Mouse (Mus musculus) hematopoietic stem cell, adult 5-6 weeks (primary cell): ENCODE measurements around the gene Phex. TPM values are rescaled to one million over a fixed set of nuclear protein-coding genes. Genes with fewer than 3 reads are reported as not detected.

Experiments used
- ATAC-seq, 2 experiments: fragments of 125-278 bp in 1 of 2; replicated peaks in 1 of 2; 2 replicates each; pipeline ENCODE4 v1.8.0; 2016 to 2017; ENCODE audit warnings: inconsistent platforms in 2 of 2, mild to moderate bottlenecking in 2 of 2, moderate number of reproducible peaks in 2 of 2, low read depth in 1 of 2, moderate TSS enrichment in 1 of 2; ENCODE audit not compliant: low FRiP score in 2 of 2, poor library complexity in 2 of 2, severe bottlenecking in 2 of 2, insufficient read depth in 1 of 2, low TSS enrichment in 1 of 2
- total RNA-seq: library from RNA; stranded (forward); fragments of 172-1452, 232-1000 nt; gene quantifications from 2 replicates; pipeline ENCODE4 v1.2.3, GENCODE M21; 2017

The Phex gene
- total RNA-seq, 1 experiment from 2014 or later = 0.15 TPM

DNA sequence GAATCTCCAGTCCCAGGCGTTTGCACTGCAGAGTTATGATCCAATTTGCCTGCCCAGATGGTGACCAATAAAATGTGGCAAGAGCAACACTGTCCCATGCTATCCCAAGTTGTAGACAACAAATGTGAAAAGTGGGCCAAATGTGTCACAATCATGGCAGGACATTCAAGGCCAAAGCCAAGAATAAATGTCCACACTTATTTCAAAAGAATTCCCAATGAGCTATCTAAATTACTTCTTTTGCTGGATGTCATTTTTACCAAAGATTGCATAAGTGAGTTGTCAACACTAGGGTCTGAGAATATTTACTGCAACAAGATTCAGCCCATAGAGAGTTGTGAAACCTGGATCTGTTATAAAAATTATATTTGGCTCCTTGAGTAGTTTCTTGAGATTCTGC is 86.7 kb downstream of the Phex start:
- ATAC-seq = no peak

- no peak for ATAC-seq
Measured at GRCm38 (mm10) chrX:157327756-157328155, 87.4 kb downstream of the Phex start.

- no peak for ATAC-seq
Measured at GRCm38 (mm10) chrX:157324396-157324795, 90.7 kb downstream of the Phex start.

GRCm38 (mm10) chrX:157310331-157310730 is 104.8 kb downstream of the Phex start:
- no peak for ATAC-seq

DNA sequence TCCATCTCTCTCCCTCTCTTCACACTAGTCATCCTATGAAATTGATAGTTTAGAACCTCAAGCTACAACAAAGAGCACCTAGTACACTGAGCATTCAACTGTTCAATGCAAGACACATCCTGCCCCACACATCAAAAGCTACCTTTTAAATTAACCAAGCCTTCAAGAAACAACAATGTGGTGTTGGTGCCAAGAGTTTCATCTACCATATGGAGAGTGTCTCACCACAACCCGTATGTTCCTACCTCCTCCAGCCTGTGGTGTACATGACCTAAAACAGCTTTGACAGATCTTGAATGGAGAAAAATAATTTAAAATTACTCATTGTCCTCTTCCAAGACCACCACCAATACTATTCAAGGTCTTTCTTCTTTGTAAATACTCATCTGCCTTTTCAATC is 106.9 kb downstream of the Phex start:
- no peak for ATAC-seq

DNA sequence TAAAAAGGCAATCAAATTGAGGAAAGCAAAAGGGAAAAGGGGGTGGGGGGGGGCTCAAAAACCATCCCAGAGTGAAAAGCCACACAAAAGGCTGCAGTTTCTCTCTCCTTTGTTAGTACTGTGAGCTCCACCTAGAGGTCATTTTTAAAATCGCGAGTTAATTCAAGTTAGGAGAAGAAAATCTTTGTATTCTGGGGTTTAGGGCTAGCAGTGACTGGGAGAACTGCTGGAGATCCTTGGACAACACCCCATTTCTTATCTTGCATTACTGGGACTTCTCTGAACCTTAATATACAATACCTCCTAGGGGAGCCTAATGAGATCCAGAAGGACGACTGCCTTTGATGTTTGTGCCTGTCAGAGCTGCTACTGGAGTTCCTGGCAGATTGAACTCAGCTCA is 107.7 kb downstream of the Phex start:
- no peak for ATAC-seq

DNA sequence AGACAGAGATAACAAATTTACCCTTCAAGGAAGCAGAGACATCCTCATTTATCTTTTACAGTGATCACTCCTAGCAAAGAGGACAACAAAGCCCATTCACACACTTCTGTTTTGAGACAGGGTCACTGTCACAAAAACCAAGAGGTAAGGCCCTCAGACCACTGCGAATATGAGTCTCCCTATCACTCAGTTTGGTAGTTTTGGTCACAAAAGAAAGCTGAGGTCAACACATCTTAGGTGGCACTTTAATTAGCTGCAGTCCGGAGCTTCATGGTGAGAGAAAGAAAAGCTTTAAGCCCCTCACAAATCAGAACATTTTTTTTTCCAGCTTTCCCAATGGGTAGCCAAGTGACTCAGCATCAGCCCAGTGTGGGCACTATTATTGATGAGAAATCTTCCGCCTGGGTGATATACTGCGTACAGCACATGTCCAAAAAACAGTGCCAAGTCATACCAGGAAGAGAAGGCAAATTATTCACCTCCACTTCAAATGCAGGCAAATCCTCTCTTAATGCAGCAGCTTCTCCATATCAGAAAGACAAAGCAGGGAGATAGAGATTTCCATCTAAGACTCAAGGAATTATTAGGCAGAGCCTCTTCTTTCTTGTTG is 108.2 kb downstream of the Phex start:
- no peak for ATAC-seq

DNA sequence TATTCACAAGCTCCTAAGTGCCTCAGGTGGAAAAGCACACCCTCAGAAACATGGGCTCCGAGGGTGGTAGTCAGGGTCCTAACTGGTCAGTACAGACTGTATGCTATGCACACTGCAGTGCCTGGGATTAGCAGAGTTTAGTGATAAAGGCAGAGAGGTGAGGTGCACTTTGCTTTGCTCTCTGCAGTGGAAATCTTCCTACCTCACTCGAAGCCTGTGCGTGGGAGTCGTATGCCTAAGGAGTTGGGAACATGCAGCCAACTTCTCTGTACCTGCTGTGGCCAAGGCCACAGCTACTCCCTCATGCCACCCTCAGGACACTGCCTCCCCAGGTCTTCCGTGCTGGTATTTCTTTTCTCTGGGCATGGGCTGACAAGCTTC is 109.3 kb downstream of the Phex start:
- no peak for ATAC-seq

GRCm38 (mm10) chrX:157305193-157305851 is 109.8 kb downstream of the Phex start:
- no peak for ATAC-seq

DNA sequence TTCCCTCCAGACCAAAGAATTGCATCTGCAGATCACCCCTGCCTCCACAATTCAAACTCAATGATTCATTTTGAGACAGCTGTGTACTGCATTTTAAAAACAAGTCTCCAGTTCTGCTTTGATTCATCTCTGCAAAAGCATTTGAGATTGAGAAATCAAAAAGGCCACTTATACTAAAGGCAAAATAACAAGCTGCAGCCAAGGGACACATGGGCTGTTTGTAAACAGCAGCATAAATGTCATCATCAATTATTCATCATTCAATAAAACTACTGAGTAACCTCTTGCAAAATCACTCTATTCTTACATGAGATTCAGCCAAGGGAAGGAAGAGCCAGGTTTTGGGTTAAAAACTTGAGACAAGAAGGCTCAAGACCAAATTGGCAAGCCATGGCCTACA is 122.7 kb downstream of the Phex start:
- no peak for ATAC-seq

- ATAC-seq = no peak
Measured at GRCm38 (mm10) chrX:157276581-157276980, 138.5 kb downstream of the Phex start.

DNA sequence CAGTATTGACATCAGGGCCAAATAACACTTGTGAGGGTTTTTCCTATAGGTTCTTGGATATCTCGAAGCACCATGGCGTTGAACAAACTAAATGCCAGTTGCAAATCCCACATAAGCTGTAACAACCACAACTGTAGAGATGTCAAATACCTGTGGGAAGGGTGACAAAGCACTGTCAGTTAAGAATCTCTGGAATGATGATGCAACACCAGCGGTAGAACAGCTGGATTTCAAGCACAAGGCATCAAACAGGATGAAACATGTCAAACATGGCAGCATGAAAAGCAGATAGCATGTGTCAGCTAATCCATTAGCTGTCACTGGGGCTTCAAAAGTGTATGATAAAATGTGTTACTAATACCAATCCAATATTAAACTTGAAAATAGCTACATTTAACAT is 141.8 kb downstream of the Phex start:
- ATAC-seq = no peak

- no peak for ATAC-seq
Measured at GRCm38 (mm10) chrX:157271609-157272008, 143.5 kb downstream of the Phex start.

DNA sequence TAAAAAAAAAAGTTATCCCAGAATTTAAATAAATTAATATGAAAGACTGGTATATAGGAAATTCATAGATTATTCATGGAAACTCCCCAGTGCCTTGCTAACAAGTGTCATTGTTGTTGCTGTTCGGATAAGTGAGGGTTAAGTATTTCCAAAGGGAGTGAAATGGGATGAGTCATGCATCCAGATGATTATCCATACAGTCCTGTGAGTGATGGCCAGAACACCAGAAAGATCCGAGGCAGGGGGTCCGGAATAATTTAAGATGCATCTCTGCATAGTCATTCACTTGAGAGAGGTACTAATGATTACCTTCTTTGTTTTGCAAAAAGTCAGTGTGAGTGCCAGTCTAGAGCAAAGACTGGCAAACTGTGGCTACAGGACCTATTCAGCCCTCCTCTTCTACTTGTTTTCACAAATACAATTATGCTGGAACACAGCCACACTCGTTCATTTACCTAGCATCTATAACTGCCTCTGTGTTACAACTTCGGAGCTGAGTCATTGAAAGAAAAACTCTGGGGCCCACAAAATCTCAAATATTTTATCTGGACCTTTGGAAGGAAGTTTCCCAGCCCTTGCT is 145.3 kb downstream of the Phex start:
- no peak for ATAC-seq

- no peak for ATAC-seq
Measured at GRCm38 (mm10) chrX:157268141-157268540, 147.0 kb downstream of the Phex start.

DNA sequence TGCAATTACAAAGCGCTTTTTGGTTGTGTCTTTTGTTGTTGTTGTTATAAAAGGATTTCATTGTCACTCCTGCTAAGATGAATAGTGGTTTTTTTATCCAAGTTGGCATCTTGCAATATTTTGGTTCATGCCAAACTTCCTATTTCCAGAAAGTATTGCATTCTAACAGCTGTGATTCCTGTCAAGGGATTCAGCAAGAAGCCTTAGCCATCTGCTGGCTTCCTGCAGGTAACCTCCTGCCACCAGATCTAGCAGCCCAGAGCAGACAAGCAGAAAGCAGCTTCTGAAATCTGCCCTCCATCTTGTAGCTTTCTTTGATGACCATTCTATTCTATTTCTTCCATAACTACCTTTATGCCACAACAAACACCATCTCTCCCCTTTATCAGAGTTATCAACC is 212.4 kb downstream of the Phex start:
- ATAC-seq = no peak

DNA sequence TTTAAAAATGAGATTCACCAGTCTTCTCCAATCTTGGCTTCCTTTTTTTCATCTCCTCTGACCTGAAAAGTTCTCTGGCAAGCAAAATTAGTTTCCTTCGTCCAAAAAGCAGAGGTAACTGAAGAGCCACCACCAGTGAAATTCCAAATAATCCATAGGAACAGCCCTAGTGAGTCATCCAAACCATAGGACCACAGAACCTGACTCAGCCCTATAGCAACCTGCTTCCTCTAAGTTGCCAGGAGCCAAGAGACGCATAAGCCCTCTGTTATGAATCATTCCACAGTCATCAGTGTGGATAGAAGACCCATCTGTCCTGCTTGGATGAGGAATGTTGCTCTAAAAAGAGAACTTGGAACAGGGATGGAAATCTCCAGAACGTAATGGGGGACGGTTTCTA is 230.9 kb downstream of the Phex start:
- ATAC-seq = no peak

- no peak for ATAC-seq
Measured at GRCm38 (mm10) chrX:157180845-157181244, 234.3 kb downstream of the Phex start.

GRCm38 (mm10) chrX:157164142-157164541 is 251.0 kb downstream of the Phex start:
- ATAC-seq = no peak
